Mouse (Mus musculus) heart, postnatal 14 days (tissue): ENCODE measurements at regions not wholly inside any gene's neighbourhood (a gene's known extent, or its start where the extent isn't known, plus 50 kb on each side); places are given as distances from the start of the nearest gene placed in this dataset.

Experiments used
- DNase-seq, 2 experiments: peaks; one replicate each; pipeline ENCODE4 v3.0.0; 2021 to 2022
- intact Hi-C: fragments of 180-260 bp; cut with DNase I; formaldehyde crosslinking; loops from one replicate; pipeline ENCODE4 v1.15.1; 2025

GRCm38 (mm10) chr17:50427331-50428003 lies 81.7 kb upstream of the Plcl2 start:
- intact Hi-C loops: no loop called here
- DNase-seq: no peak

DNA sequence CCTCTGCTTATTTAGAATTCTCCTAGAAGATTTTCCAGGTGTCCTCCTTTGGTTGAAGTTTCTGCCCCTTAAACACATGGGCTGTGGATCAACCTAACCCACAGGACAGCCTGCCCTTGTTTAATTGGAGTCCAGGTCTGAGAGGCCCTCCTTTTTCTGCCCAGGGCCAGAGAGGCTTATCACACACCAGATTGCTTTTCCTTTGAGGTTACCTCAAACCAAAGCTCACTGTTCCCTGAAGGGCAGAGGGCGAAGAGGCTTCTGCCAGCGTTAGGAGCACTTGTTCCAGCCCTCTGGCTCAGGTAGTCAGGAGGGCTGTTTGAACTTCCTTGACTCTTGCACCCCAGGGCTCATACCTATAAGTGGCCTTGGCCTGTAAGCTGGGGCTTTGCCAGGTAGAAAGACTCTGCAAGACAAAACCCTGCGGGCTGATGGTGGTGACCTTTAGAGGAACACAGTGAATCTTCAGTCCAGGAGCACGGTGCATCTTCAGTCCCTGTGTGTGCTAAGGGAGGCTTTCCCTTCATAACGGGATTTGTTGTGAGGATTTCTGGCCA lies 81.1 kb upstream of the Plcl2 start:
- DNase-seq: no peak
- intact Hi-C loops: no loop called here

GRCm38 (mm10) chr17:50432559-50432958 lies 76.6 kb upstream of the Plcl2 start:
- intact Hi-C loops: no loop called here
- no peak for DNase-seq

- no peak for DNase-seq
- intact Hi-C loops: no loop called here
Observed at GRCm38 (mm10) chr17:50438960-50439359, 70.2 kb upstream of the Plcl2 start.

DNA sequence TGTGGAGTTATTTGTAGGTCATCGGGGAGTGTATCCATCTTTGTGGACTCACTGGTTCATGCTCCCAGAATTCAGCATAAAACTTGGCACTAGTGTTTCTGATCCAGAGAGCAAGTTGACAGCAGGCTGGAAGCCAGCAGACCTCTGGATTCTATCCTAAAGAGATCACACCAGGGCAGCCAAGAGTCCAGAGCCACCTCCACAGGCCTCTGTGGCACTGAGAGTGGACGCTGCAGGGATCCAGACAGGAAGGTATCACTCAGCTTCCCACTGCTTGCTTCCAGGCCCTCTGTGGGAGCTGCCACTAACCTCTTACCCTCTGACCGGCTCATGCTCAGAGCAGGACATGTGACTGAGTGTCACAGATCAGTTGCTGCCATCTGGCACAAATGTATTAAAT lies 69.8 kb upstream of the Plcl2 start:
- peak; percentile 30 to 38 for DNase-seq
- intact Hi-C loops: no loop called here

GRCm38 (mm10) chr17:50442062-50442461 lies 67.1 kb upstream of the Plcl2 start:
- intact Hi-C loops: no loop called here
- DNase-seq: no peak

DNA sequence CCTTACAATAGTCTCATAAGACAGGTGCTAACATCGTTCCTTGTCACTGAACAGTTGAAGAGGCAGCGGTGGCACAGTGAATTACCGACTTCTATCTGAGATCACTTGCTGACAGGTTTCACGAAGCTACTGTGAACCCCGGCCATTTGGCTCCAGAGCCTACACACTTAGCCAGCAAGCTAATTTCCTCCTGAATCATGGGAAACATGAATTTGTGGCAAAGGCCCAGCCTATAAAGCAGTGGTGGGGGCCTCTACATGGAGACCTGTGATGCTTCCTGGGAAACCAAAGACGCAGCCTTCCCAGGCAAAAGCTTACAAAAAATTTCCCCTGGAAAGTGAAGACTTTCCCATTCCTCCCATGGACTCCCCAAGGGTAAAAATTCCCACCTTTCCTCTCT lies 66.3 kb upstream of the Plcl2 start:
- intact Hi-C loops: no loop called here
- DNase-seq: no peak

DNA sequence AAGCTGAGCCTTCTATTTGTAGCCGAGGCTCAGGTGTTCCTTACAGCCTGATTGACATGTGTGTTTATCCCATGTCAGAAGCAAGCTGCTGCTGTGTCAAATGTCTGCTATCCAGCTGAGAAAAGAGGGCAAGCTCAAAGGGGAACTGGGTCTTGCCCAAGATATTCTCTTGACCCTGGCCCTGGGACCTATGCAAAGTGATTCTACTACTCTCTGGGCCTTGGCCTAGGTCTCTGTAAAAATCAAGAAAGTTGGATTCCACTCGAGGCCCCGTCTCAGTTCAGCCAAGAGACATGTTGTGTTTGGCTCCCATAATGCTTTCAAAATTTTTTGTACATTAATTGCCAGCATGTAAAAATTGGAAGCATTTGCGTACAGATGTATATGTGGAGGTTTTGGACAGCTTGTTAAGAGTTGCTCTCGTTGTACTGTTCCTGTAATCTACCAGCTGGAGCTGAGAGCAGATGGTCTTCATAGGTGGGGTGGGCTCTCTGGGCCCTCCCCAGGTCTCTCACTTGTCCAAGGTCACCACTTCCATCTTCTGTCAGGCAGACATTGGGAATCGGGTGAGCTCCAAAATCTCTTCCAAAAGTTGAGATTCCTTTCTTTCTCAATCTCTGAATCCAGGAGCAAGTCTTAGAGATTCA lies 65.7 kb upstream of the Plcl2 start:
- no peak for DNase-seq
- intact Hi-C loops: no loop called here

DNA sequence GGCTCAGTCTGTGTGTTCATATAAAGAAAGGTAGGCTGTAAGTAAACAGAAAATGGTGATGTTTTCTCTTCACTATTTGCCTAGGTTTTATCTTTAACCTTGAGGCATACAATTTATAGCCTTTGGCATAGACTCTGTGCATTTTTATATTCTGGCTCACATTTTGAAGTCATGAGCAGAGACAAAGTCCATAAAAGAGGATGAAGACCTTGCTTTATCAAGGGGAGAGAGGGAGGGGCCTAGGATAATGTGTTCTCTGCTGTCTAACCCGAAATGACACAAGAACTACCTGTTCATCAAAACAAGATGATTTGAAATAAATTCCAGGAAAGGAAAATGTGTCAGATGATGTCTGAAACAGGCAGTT lies 65.2 kb upstream of the Plcl2 start:
- no peak for DNase-seq
- intact Hi-C loops: no loop called here

- intact Hi-C loops: no loop called here
- DNase-seq: no peak
Observed at GRCm38 (mm10) chr17:50448693-50449092, 60.5 kb upstream of the Plcl2 start.

GRCm38 (mm10) chr17:50451606-50452005 lies 57.6 kb upstream of the Plcl2 start:
- no peak for DNase-seq
- intact Hi-C loops: no loop called here

DNA sequence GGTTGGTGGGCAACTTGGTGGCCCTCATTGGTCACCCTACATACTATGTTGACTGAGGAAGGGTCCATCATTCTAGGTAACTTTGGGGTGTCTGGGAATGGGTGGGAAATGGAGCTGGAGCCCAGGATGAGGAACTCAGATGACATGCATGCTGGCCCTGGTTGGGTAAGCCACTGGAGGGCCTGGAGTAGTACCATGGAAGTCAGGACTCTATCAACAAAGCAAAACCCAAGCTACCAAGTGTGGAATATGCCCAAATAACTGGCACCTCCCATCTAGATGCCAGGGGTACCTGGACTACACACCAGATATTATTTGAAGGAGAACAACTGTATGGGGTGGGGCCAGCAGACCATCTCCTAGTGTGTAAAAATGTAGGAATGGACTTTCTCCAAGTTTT lies 55.7 kb upstream of the Plcl2 start:
- intact Hi-C loops: no loop called here
- DNase-seq: no peak

GRCm38 (mm10) chr17:50453956-50454355 lies 55.2 kb upstream of the Plcl2 start:
- intact Hi-C loops: no loop called here
- no peak for DNase-seq

GRCm38 (mm10) chr17:50454917-50455316 lies 54.3 kb upstream of the Plcl2 start:
- intact Hi-C loops: no loop called here
- no peak for DNase-seq

- no peak for DNase-seq
- intact Hi-C loops: no loop called here
Observed at GRCm38 (mm10) chr17:50455719-50456118, 53.5 kb upstream of the Plcl2 start.

DNA sequence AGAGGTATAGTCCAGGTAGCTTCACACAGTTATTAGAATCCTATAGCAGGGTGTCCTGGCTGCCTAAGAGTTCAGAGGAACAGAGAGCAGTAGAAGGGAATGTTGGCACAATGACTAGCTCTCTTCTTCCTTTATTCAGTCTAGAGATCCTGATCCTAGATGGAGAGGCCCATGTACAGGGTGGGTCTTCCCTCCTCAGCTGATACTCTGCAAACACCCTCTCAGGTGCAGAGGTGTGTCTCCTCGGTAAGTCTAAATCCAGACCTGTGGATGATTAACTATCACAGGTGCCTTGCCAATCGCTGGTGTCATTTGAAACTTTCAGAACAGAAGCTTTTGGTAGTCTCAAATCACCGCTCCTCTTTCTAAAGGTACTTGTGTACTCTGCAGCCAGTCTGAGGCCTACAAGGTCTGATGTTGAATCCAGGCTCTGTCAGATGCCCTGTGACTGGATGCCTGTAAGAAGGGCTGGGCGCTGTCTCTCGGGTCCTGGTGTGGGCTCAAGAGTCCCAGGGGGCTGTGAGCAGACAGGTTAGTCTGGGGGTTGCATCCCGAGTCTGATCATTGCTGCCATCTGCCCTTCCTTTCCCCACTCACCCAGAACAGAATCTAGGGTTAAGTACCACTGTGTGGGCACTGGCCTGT lies 52.0 kb upstream of the Plcl2 start:
- DNase-seq: no peak
- intact Hi-C loops: no loop called here

GRCm38 (mm10) chr17:50458232-50458631 lies 51.0 kb upstream of the Plcl2 start:
- intact Hi-C loops: no loop called here

More at GRCm38 (mm10) chr17:50458232-50458631, 51.0 kb upstream of the Plcl2 start:
- no peak for DNase-seq
